Mouse (Mus musculus) forebrain, embryonic 16.5 days (tissue): ENCODE measurements around the gene Inafm1. TPM values are rescaled to one million over a fixed set of nuclear protein-coding genes. Genes with fewer than 3 reads are reported as not detected.
A peak's percentile ranks its signal among the peaks of the same experiment; 100 is the strongest.
"Not testable (repeated sequence)": the region's sequence is repeated elsewhere in the genome, so short reads cannot be mapped to it uniquely, and the experiment has no call there.

Experiments
- ATAC-seq: fragments of 200-750 bp; cut with Nextera tagmentation; 2 replicates; pipeline ENCODE4 v1.8.0; 2017; ENCODE audit warnings: mild to moderate bottlenecking, moderate library complexity
- H3K27ac ChIP-seq: fragments of 300-500 bp; sonication (generic); 2 replicates; pipeline ENCODE4 v1.5.1; 2014; ENCODE audit warnings: low read length, control low read depth
- H3K27me3 ChIP-seq: fragments of 300-500 bp; sonication (generic); replicated peaks from 2 replicates; pipeline ENCODE4 v1.6.1; 2014; ENCODE audit warnings: low read length; ENCODE audit not compliant: control insufficient read depth, insufficient read depth
- H3K36me3 ChIP-seq: fragments of 300-500 bp; sonication (generic); 2 replicates; pipeline ENCODE4 v1.6.1; 2014; ENCODE audit not compliant: control insufficient read depth, insufficient read depth
- H3K4me1 ChIP-seq: fragments of 300-500 bp; sonication (generic); replicated peaks from 2 replicates; pipeline ENCODE4 v1.6.1; 2014; ENCODE audit warnings: low read length; ENCODE audit not compliant: control insufficient read depth, insufficient read depth
- H3K4me2 ChIP-seq: fragments of 300-500 bp; sonication (generic); 2 replicates; pipeline ENCODE4 v1.6.1; 2014; ENCODE audit warnings: mild to moderate bottlenecking, low read length, control low read depth
- H3K4me3 ChIP-seq: fragments of 300-500 bp; sonication (generic); replicated peaks from 2 replicates; pipeline ENCODE4 v1.5.1; 2014; ENCODE audit warnings: mild to moderate bottlenecking, low read length, control low read depth
- H3K9ac ChIP-seq: fragments of 300-500 bp; sonication (generic); replicated peaks from 2 replicates; pipeline ENCODE4 v1.6.1; 2014; ENCODE audit warnings: low read depth, low read length, control low read depth
- H3K9me3 ChIP-seq: fragments of 300-500 bp; sonication (generic); 2 replicates; pipeline ENCODE4 v1.6.1; 2016; ENCODE audit warnings: low read length; ENCODE audit not compliant: control insufficient read depth
- WGBS: fragments of 180-500 bp; shearing (Covaris S2); extraction: QIAGEN DNeasy Blood & Tissue Kit; methylation state at CpG from one replicate; pipeline ENCODE4 v1.1.7; 2014; 5-methylcytosine and 5-hydroxymethylcytosine counted together
- polyA plus RNA-seq: library from polyadenylated mRNA; unstranded; fragments of >200 nt; fragmentation: Nextera tagmentation; extraction: Ambion mirVana; gene quantifications from 2 replicates; pipeline ENCODE4 v1.2.1, GENCODE M21; 2015

Inafm1 gene
- polyA plus RNA-seq, 1 experiment from 2014 or later: 27.2 TPM

DNA sequence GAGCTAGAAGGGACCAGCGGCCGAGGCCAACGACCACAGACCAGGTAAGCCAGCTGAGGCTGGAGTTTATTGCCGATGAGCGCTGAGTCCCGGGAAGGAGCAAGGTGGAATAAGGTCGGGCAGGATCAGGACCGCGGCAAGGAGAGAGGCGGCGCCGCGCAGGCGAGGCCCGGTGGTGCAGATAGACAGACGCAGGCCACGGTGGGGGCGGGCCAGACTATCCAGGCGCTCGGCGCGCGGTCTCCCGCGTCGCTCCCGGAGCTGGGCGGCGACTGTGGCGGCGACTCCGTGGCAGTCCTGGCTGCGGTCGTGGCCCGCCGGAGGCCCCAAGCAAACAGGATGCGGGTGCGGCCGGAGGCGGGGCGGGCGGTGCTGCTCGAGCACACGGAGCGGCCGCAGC is 736 bp downstream of the Inafm1 start:
- H3K27me3 ChIP-seq: no peaks in the 10 kb centered on the region
- peak overlapping the region; percentile 94 for H3K27ac ChIP-seq
- H3K9ac ChIP-seq: peak overlapping the region; percentile 87
- H3K36me3 ChIP-seq: peaks cover 7% of the 10 kb centered on the region
- no peaks in the 10 kb centered on the region for H3K9me3 ChIP-seq
- H3K4me3 ChIP-seq: peak overlapping the region; percentile 77
- peak overlapping the region; percentile 95 for H3K4me2 ChIP-seq
- H3K4me1 ChIP-seq: peaks cover 27% of the 10 kb centered on the region
- WGBS: 0% methylated on average over 46 of the region's 46 CpGs
- peak; percentile 74 for ATAC-seq

DNA sequence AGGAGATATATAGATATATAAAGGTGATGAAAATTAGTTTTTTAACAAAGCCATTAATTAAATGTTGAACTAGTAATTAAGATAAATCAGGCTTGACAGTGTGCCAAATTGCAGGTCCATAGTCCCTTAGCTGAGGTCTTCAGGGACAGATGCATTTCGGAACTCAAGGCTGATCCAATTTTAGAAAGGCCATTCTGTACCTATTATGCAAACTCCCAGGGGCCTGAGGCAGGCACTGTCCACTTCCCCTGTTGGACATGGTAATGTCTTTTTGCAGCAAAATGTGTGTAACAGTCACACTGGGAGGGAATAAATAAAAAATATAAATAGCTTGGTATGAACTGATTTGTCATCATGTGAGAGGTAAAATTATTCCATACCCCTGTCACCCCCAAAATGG is 2.3 kb downstream of the Inafm1 start:
- 66% methylated on average over 1 of the region's 1 CpGs for WGBS
- Histone ChIP-seq H3K4me3 (no peak overlapping the region), H3K4me2 (no peak overlapping the region), H3K4me1 (peaks cover 27% of the 10 kb centered on the region), H3K9ac (no peak overlapping the region), H3K9me3 (no peaks in the 10 kb centered on the region), H3K27me3 (no peaks in the 10 kb centered on the region), H3K27ac (no peak overlapping the region), H3K36me3 (peaks cover 4% of the 10 kb centered on the region)
- ATAC-seq: no peak

DNA sequence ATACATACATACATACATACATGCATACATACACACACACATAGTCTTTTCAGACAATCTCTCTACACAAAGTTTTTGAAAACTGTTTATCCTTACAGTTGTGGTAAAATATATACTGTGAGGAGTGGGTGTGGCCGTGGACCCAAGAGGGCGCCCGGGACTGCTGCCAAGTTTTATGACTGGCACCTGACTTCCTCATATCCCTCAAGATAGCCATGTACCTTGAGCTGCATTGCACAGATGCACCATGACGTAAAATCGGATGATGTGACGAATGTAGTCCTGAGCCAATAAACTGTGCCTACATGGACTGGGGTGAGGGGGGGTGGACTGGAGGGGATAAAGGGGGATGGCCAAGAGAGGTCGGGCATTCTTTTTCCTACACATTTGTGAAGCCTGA is 6.8 kb downstream of the Inafm1 start:
- H3K9ac ChIP-seq, H3K4me1 ChIP-seq, H3K27me3 ChIP-seq, H3K4me3 ChIP-seq, H3K4me2 ChIP-seq, H3K9me3 ChIP-seq, ATAC-seq, H3K36me3 ChIP-seq, H3K27ac ChIP-seq: not testable (repeated sequence)
- 87% methylated on average over 7 of the region's 7 CpGs for WGBS

DNA sequence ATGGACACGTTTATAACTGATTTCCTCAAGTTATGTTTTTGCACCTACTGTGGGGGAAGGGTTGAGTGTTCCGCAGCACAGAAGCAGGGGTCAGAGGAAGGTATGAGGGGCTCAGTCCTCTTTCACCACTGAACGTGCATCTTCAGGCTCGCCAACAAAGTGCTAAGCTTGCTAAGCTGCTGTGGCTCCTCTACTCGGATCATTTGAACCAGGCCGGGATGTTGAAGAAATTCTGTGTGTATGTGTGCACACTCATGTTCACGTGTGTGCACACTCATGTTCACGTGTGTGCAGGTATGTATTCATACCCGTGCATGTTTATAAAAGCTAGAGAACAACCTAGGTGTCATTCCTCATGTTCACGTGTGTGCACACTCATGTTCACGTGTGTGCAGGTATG is 7.6 kb downstream of the Inafm1 start:
- H3K9me3 ChIP-seq: peaks cover 8% of the 10 kb centered on the region; the same call in 1 of the 2 replicates
- no peaks in the 10 kb centered on the region for H3K4me1 ChIP-seq
- H3K27me3 ChIP-seq: no peaks in the 10 kb centered on the region
- no peak overlapping the region for H3K4me2 ChIP-seq
- no peak for ATAC-seq
- H3K4me3 ChIP-seq: no peak overlapping the region
- H3K9ac ChIP-seq: no peak overlapping the region
- H3K36me3 ChIP-seq: no peaks in the 10 kb centered on the region
- 87% methylated on average over 11 of the region's 11 CpGs for WGBS
- no peak overlapping the region for H3K27ac ChIP-seq

DNA sequence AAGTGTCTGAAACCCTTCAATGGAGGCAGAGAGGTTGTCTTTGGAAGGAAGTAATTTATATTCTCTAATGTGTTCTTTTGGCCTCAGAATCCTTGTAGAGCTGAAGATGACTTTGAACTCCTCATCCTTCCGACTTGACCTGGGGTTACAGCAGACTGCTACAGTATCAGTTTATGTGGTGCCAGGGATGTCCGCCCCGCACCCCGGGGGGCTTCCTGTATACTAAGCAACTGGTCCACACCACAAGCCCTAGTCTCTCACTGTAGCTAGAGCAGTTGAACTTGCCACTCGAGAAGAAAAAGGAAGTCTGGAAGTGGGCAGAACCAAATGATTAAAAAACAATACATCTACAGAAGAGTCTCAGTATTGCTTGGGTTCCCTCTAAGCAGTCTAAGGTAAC is 9.6 kb downstream of the Inafm1 start:
- H3K9ac ChIP-seq: no peak overlapping the region
- H3K27me3 ChIP-seq: no peaks in the 10 kb centered on the region
- 82% methylated on average over 5 of the region's 5 CpGs for WGBS
- H3K36me3 ChIP-seq: no peaks in the 10 kb centered on the region
- H3K4me3 ChIP-seq: no peak overlapping the region
- peaks cover 8% of the 10 kb centered on the region; the same call in 1 of the 2 replicates for H3K9me3 ChIP-seq
- H3K27ac ChIP-seq: no peak overlapping the region
- ATAC-seq: no peak
- no peaks in the 10 kb centered on the region for H3K4me1 ChIP-seq
- no peak overlapping the region for H3K4me2 ChIP-seq

DNA sequence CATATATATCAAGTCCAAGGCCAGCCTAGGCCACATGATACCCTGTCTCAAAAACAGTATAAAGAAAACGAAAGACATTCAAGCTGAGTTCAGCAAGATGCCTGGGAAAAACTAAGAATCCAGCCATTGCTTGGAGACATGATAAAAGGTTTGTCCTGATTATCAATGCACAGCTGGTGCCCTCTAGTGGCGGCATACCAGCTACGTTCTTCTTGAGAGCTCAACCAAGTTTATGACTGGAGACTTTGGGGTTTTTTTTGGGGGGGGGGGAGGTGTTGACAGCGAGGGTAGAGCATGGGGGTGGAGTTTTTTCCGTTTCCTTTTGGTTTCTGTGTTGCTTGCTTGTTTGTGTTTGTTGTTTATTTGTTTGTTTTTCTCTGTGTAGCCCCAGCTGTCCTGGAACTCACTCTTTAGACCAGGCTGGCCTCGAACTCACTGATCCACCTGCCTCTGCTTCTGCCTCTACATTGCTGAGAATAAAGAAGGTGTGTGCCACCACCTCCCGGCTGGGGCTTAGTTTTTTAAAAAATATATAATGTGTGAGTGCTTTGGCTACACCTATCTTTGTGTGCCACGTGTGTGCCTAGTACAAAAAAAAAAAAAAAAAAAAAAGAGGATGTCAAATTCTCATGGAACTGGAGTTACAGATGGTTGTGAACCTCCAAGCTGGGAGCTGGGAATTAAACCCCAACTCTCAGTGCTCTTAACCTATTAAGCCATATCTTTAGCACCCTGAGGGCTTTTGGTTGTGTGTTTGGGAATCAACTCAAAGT is 10.2 kb downstream of the Inafm1 start:
- H3K27me3 ChIP-seq: no peaks in the 10 kb centered on the region
- H3K9ac ChIP-seq: no peak overlapping the region
- no peaks in the 10 kb centered on the region for H3K4me1 ChIP-seq
- 30% methylated on average over 8 of the region's 8 CpGs for WGBS
- H3K36me3 ChIP-seq: no peaks in the 10 kb centered on the region
- ATAC-seq: no peak
- H3K4me2 ChIP-seq: no peak overlapping the region
- no peak overlapping the region for H3K4me3 ChIP-seq
- no peak overlapping the region for H3K27ac ChIP-seq
- peaks cover 8% of the 10 kb centered on the region; the same call in 1 of the 2 replicates for H3K9me3 ChIP-seq

DNA sequence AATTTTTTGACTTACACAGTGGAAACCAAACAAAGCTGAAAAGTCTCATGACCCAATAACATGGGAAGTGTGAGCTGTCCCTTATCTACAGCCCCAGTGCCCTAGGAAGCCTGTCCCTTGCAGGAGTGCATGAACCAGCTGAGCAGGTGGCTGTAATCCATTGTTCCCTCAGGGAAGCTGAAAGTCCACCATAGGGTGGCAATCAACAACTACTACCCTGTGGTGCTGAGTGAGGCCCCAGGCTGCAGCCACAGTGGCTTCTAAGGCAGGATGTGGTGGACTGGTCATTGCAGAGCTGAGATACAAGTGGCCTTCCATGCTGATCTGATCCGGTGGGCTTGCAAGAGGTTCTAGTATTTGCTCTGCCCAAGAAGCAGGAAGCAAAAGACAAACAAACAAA is 12.3 kb downstream of the Inafm1 start:
- H3K27me3 ChIP-seq: no peaks in the 10 kb centered on the region
- no peaks in the 10 kb centered on the region for H3K36me3 ChIP-seq
- no peak overlapping the region for H3K9ac ChIP-seq
- no peak overlapping the region for H3K27ac ChIP-seq
- ATAC-seq: no peak
- no peak overlapping the region for H3K4me3 ChIP-seq
- no peak overlapping the region for H3K4me2 ChIP-seq
- peaks cover 8% of the 10 kb centered on the region; the same call in 1 of the 2 replicates for H3K9me3 ChIP-seq
- H3K4me1 ChIP-seq: no peaks in the 10 kb centered on the region
- 82% methylated on average over 1 of the region's 1 CpGs for WGBS

DNA sequence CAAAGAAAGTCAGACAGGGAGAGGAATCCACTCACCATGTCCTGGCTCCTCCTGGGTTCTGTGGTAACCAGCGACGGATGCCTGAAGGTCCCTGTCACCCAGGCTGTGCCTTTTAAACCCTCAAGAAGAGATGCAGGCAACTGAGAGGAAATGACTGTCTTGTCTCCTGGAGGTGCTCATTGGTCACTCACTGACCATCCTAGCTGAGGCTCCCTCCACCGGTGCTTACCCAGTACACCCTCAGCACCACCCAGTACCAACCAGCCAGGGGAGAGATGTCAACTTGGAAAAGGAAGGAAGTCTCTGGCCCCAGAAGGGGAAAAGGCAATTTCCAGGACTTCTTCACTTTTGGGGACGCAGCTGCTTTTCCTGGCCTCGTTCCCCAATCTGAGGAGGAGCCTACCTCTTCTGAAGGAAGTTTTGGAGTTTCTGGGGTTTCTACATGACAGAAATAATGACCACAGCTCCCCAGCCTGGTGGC is 14.3 kb downstream of the Inafm1 start, which contains the start of gene C5ar1:
Gene C5ar1, minus strand, starts transcription at position 431 of the 481 bp plus-strand sequence.
- 85% methylated on average over 5 of the region's 5 CpGs for WGBS
- no peaks in the 10 kb centered on the region for H3K9me3 ChIP-seq
- no peak within 1 kb of the TSS for H3K4me3 ChIP-seq
- ATAC-seq: no peak
- H3K4me2 ChIP-seq: no peak within 1 kb of the TSS
- no peaks in the 10 kb centered on the region for H3K36me3 ChIP-seq
- no peak within 1 kb of the TSS for H3K27ac ChIP-seq
- H3K9ac ChIP-seq: no peak within 1 kb of the TSS
- H3K27me3 ChIP-seq: no peaks in the 10 kb centered on the region
- H3K4me1 ChIP-seq: no peaks in the 10 kb centered on the region

DNA sequence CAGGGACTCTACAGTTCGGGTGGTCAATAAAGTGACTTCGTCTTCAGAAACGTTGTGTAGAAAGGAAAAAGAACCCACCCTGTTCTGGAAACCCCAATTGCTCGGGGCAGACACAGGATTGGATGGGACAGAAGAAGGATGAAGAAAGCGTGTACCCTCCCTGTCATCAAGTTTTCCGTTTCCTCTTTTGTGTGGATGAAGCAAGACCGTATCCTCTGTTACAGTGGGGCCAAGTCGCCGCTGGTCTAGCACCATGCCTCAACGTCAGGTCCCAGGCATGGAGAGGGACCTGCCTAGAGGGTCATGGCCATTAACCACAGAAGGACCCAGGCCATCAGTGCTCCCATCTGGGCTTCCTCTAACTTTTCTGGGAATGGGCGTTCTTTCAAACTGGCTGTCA is 15.6 kb downstream of the Inafm1 start:
- no peaks in the 10 kb centered on the region for H3K36me3 ChIP-seq
- H3K9me3 ChIP-seq: no peaks in the 10 kb centered on the region
- 94% methylated on average over 11 of the region's 11 CpGs for WGBS
- no peaks in the 10 kb centered on the region for H3K4me1 ChIP-seq
- H3K27me3 ChIP-seq: no peaks in the 10 kb centered on the region
- H3K27ac ChIP-seq: no peak overlapping the region
- no peak for ATAC-seq
- H3K9ac ChIP-seq: no peak overlapping the region
- H3K4me3 ChIP-seq: no peak overlapping the region
- no peak overlapping the region for H3K4me2 ChIP-seq
